Mouse (Mus musculus) lung, postnatal 14 days (tissue): Measurements from ENCODE around the gene Cr1l.
A peak's percentile ranks its signal among the peaks of the same experiment; 100 is the strongest.

ENCODE experiments used
- DNase-seq: peaks from one replicate; pipeline ENCODE4 v3.0.0; 2021

The Cr1l gene

DNA sequence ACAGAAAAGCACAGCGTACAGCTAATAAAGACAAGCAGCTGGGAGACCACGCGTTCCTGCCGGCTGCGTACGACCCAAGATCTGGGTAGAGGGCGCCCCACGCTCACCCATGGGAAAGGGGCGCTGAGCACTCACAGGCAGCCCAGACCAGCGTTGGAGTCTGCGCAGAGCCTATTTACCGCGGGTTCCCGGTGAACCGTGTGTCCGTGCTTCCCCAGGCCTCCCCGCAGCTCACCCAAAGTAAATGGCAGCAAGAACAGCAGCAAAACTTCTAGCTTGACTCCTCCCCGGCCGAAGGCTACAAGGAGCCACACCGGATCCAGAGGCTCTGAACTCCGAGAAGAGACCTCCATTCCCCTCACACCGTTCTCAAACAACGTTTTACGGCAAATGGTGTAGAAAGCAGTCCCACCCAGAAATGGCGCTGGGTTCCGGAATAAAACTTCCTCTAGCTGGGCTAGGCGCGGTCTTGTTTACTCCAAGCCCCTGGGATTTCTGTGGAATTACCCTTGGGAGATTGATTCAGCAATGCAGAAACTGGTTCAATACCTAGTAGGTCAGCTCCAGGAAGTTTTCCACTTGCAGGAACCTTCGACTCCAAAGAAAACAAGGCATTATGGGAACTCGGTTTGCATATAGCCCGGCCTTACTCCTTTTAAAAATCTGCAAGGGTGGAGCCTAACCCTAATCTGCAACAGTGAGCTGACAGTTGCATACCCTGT lies at the start of gene Cr1l:
Gene Cr1l, minus strand, starts transcription at position 634 of the 722 bp plus-strand sequence.
- DNase-seq, result peak; percentile 90

DNA sequence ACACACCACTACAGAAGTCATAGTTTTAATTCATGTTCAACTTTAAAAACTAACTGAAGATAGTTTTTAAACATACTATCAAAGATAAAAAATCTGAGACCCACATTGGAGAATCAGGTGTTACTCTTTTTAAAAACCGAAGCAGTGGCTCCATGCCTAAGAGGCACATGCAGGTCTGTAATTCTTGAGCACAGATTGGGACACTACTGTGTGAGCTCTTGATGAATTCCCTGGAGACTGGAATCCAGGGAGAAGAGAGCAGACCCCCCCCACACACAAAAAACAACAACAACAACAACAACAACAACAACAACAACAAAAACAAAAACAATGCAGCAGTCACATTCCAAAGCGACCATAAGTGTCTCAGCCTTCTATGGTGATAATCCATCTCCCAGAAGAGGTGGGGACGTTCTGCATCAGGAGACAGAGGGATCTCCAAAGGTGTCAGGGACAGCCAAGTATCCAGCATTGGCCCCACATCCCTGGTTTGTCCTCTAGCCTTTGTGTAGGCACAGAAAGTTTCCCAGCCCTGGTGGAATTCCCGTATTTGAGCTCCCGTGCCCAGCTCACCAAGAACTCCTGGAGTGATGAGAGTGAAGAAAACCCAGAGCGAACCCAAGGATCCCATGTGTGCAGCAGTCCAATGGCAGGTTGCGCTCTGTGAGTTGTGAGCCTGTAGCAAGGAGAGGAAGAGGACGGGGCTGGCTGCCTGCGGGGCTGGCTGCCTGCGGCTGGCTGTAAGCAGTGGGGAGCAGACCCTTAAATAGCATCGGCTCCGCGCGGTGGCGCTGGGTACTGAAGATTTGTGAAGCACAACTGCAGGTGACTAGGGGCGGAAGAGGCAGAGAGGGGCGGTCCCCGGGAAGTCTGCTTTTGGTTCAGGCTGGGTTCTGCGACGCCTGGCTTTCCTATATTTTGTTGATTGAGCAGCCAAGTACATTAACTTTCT lies 44.9 kb upstream of the Cr1l start, which contains the start of gene Cr2:
Gene Cr2, minus strand, starts transcription at position 737 of the 952 bp plus-strand sequence.
- peak; percentile 51 for DNase-seq

DNA sequence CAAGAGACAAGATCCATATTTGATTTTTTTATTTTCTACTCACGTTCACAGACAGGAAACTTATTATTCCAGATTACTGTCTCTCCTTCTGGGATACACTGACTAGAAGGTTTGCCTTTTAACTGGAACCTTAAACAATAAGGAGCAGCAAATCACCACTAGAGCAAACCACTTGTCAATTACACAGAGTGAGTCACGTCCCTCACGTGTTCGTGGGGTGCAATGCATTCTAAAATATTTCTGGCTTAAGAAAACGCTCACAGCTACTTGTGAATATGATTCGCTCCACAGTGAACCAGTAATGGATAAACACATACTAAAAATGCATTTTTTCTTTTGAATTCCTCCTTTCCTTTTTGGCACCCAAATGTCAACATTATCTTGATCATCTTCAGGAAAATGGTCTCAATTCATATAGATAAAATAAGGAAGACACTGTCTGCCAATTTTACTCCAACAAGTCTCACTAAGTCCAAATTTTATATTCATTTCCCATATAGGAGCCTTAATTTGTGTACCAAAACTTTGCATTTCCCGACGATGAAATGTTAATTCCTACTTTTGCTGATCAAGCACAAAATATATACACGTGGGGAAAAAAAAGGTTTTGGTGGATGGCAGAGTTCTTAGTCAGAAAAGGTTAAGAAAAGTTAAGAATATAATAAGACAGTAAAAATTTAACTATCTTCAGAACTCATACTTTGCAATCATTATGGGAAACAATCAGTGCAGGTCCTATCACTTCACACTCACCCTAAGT lies 33.8 kb upstream of the Cr1l start:
- DNase-seq, result no peak

DNA sequence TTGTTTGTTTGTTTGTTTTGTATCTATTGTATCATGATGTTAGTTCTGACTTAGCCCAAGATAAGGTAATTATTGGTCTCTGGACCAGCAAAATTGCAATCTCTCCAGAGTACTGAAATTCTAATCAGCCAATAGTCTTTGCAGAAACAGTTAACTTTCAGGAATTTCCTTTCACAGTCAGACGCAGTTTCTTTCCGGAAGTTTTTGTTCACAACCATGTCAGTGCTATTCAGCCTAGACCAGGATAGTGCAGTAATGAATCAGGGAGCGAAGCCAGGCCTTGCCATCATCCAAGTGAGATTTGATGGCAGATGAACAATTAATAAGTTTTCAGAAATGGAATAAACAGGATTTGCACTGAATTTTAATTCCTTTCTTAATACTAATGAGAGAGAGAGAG lies 684 bp upstream of the Cr1l start:
- DNase-seq, result peak; percentile 4

DNA sequence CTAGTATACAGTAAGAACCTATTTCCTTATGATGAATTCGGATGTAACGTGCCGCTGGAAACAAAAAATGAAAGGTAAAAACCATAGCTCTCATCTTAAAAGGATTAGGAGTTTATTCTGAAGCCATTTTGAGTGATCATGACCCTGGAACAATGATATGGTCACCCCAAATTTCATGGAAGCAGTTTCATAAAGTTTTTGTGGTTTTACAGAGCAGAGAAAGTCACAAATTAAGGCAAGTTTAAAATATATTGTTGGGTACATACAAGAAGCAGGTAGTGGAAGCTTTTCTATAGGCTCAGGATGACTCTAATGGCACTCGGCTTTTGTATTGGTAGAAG lies 259 bp upstream of the Cr1l start:
- DNase-seq, result no peak

DNA sequence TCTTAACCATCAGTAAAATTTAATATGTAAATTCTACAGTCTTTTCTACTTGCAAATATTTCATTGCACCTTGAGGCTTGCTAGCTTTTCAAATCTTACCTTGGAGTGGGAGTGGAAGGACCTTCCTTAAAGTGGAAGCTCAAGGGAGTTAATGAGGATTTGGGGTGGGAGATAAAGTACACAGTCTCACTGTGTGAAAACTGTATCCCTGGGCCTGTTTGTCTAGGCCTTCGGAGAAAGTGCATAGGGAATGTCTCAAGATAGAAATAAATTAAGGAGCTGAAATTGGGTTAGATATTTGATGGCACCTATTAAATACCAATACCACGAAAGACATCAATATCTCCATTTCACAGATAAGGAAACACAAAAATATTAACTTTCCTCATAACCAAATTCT lies 907 bp downstream of the Cr1l start:
- DNase-seq, result no peak

DNA sequence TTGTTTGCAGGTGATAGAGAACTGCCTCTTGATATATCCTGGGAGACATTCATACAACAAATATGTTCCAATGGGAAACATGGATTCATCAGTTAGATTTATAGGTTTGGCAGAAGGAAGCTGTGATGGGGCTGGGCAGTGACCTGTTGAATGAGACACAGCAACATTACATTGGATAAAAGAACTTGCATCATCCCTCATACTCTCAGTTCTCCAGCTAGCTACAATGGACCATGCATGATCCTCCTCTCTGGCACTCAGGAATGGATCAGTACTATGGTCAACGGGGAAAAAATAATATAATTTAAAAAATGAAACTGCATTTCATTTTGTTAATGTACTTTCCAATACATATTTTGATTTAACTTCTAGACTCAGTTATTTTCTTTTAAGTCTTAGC lies 1.5 kb downstream of the Cr1l start:
- no peak for DNase-seq

DNA sequence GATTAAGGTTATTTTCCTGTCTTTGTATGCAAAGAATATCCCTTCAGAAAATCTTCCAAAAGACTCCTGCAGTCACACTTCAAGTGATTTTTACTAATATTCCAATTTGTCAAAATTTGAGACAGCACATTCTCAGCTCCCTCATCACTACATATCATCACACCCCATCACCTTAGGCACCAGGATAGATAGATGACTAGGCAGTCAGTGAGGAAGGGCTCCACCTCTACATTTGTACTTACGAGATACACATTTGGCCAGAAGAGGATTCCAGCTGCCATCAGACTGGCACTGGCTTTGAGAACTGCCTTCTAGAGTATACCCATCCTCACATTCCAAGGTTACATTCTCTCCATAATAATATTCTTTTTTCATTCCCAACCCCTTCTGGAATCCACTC lies 17.0 kb downstream of the Cr1l start:
- no peak for DNase-seq

DNA sequence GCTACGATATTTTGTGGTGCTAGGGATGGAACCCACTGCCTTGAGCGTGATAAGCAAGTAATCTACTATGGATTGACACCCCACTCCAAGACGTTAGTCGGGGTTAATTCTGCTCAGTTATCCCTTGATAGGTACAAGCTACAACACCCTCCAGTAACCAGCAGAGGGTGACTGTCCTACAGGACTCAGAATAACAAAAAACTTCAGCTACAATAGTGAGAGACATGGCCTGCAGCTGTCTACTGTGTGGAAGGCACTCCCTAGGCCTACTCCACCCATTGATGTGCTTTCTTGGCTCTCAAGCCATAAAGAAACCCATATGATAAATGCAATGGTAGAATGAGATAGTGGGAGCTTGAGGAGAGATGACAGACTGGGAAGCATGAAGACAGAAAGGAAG lies 17.8 kb downstream of the Cr1l start:
- no peak for DNase-seq

DNA sequence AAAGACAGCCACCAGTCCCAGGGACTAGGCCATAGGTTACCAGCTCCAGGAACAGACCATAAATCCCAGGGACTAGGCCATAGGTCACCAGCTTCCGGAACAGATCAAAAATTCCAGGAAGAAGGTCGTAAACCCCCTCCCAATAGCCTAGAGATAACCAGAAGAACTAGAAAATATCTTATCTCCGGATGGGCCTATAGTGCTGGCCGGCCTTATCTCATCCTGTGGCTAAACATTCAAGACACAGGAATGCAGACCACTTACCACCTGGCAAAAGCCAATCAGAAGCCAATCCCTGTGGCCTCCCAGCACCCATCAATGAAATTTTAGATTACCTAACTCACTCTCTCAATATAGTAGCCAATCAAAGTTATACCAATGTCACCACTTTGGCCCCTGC lies 30.7 kb downstream of the Cr1l start:
- no peak for DNase-seq

DNA sequence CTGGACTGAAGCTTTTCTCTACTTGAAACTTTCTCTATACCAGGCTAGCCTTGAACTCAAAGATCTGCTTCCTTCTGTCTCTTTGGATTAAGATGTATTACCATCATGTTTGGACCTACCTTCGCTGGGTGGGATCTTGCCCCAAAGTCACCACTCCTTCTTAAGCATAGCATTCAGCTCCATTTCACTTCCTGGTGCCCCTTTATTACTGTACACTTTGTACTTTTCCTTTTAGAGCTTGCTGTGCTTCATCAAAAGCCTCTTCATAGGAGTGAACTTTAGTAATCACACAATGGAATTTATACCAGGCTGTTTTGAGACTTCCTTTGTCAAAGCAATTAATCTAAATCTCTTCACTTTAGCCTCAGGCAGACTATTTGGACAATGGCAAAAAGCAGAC lies 33.4 kb downstream of the Cr1l start:
- no peak for DNase-seq

DNA sequence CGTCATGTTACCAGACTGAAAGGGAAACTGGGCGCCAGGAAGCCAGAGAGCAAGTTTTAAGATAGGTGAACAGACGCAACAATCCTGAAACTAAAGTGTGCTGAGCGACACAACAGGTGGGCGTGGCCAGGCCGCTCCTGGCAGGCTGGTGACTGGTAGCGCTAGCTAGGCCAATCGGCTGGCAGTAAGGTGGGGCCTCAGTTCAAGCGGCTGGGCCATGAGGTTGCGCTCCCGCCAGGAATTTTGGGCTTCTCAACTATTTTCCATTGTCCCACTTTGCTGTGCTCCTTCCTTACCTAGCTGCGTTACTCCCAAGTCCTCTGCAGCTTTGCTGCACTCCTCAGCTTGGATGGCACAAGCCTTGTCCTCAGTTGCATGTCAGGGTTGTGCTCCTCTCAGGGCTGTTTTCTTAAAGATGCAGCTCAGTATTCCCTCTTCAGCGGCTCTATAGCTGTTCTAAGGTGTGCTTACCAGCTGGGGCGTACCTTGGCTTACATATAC lies 39.1 kb downstream of the Cr1l start, which contains the start of gene Cd46:
Gene Cd46, minus strand, starts transcription at position 30 of the 501 bp plus-strand sequence.
- DNase-seq, result peak; percentile 73

DNA sequence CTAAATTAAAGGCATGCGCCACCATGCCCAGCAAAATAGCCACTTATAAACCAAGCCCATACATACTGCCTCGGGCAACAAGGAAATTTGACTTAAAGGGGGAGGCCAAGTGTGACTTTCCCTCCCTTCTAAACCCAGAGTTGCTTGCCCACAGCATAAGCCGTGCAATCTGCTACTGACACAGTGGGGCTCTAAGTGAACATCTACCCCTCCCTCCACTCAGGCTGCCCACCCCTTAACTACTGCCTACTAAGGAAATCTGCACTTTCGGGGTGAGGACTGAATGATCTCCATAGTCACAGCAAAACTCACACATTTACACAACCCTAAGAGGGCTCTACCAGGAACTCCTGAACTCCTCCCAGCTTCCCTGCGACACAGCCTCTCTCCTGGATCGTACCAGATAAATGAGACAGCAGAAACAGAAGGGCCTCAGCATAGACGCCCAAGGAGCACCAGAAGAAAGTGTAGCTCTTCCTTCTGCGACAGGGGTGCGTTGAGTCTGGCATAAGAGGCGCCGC lies 39.6 kb downstream of the Cr1l start:
- no peak for DNase-seq

DNA sequence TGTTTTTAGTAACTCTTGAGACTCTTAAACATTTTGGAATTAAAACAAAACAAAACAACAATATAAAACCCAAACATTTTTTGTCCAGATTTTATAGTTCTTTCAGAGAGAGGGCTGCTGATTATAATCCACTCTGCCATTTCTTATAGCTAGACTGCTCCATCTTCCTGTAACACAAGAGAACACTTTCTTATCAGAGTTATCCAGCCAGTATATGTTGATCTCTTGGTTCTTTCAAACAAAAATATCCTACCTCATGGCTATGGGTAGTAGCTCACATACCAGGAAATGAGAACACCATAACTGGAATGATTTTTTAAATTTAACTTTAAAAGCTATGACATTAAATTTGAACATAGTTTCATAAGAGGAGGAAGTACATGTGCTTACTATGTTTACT lies 49.2 kb downstream of the Cr1l start:
- DNase-seq, result no peak
